Comparison of ENCODE assay signal across 9 mouse cellular contexts in genomic region chr10:80535711-80536110, GRCm38 (mm10). TPM values are rescaled to one million over a fixed set of nuclear protein-coding genes. Genes with fewer than 3 reads are reported as not detected.
DNase-seq lines count a peak whose midpoint lies in the region; ATAC-seq and TF ChIP-seq lines count a peak whose summit lies in the region.
"Had no signal": no experiment of that assay in that cellular context is flagged by ENCODE, and none has a peak within 500 bp of the region (broad histone marks: within the 10 kb centered on the region; RNA-seq: fewer than 3 reads in every experiment).

No protein-coding gene starts in this region.

- WGBS in forebrain, postnatal 0 days: 14% methylated on average over 13 of the region's 13 CpGs
- 10% methylated on average over 13 of the region's 13 CpGs for WGBS in forebrain, embryonic 12.5 days
- 10% methylated on average over 13 of the region's 13 CpGs for WGBS in midbrain, embryonic 15.5 days
- 12% methylated on average over 13 of the region's 13 CpGs for WGBS in midbrain, embryonic 14.5 days
- WGBS in hindbrain, embryonic 12.5 days: 10% methylated on average over 13 of the region's 13 CpGs
- 48% methylated on average over 13 of the region's 13 CpGs for WGBS in thymus, adult 2 months

- H3K4me2 ChIP-seq in forebrain, postnatal 0 days (ENCODE audit: low read depth): peak overlapping the region; percentile 26; the same call in 1 of the 2 replicates
- no peak overlapping the region for H3K4me2 ChIP-seq in forebrain, embryonic 12.5 days
- peak overlapping the region; percentile 26; the same call in 1 of the 2 replicates for H3K4me2 ChIP-seq in midbrain, embryonic 15.5 days
- H3K4me2 ChIP-seq in midbrain, embryonic 14.5 days (ENCODE audit: low read length): no peak overlapping the region; the same call in 1 of the 2 replicates
- peak overlapping the region; percentile 29; the same call in 1 of the 2 replicates for H3K4me2 ChIP-seq in hindbrain, embryonic 12.5 days (replicated peaks)

- ATAC-seq in forebrain, postnatal 0 days: no peak; the same call in 1 of the 2 replicates
- ATAC-seq in forebrain, embryonic 12.5 days (ENCODE audit: low FRiP score): no peak
- ATAC-seq in midbrain, embryonic 15.5 days (replicated peaks): no peak
- ATAC-seq in midbrain, embryonic 14.5 days (ENCODE audit: low FRiP score, low TSS enrichment): no peak
- no peak for ATAC-seq in hindbrain, embryonic 12.5 days (ENCODE audit: low FRiP score)

- DNase-seq in forebrain, postnatal 0 days: no peak
- DNase-seq in midbrain, embryonic 14.5 days: no peak
- peak; percentile 33 for DNase-seq in splenic B cell, adult 2 months (ENCODE audit: low read depth, low spot score)
- DNase-seq in layer of hippocampus, adult 9-11 months: no peak
- no peak for DNase-seq in thymus, adult 2 months

- no peak for TF ChIP-seq CTCF in forebrain, postnatal 0 days (IDR thresholded peaks at IDR 0.05; ENCODE audit: low read depth)
- no peak for TF ChIP-seq CTCF in thymus, adult 2 months (IDR thresholded peaks at IDR 0.05; ENCODE audit: borderline replicate concordance, control insufficient read depth, extremely low read depth, insufficient read depth, low read length, poor library complexity)

- no peak overlapping the region for H3K9ac ChIP-seq in forebrain, postnatal 0 days
- no peak overlapping the region for H3K9ac ChIP-seq in forebrain, embryonic 12.5 days
- no peak overlapping the region for H3K9ac ChIP-seq in midbrain, embryonic 15.5 days
- no peak overlapping the region for H3K9ac ChIP-seq in midbrain, embryonic 14.5 days (replicated peaks; ENCODE audit: low read length)
- no peak overlapping the region for H3K9ac ChIP-seq in hindbrain, embryonic 12.5 days

- H3K27ac ChIP-seq in forebrain, postnatal 0 days (ENCODE audit: low read depth, low read length): no peak overlapping the region
- no peak overlapping the region for H3K27ac ChIP-seq in forebrain, embryonic 12.5 days
- no peak overlapping the region for H3K27ac ChIP-seq in midbrain, embryonic 15.5 days
- no peak overlapping the region for H3K27ac ChIP-seq in midbrain, embryonic 14.5 days (replicated peaks; ENCODE audit: low read depth, low read length)
- H3K27ac ChIP-seq in hindbrain, embryonic 12.5 days: no peak overlapping the region
- no peak overlapping the region for H3K27ac ChIP-seq in thymus, adult 2 months (ENCODE audit: control insufficient read depth, insufficient read depth, low read length)
- H3K27ac ChIP-seq: layer of hippocampus, adult 2 months had no signal

- no peak overlapping the region for H3K4me3 ChIP-seq in forebrain, postnatal 0 days (ENCODE audit: low read depth, low read length)
- no peak overlapping the region for H3K4me3 ChIP-seq in forebrain, embryonic 12.5 days (replicated peaks)
- H3K4me3 ChIP-seq in midbrain, embryonic 15.5 days: no peak overlapping the region
- H3K4me3 ChIP-seq in midbrain, embryonic 14.5 days (replicated peaks; ENCODE audit: low read depth, low read length): no peak overlapping the region
- no peak overlapping the region for H3K4me3 ChIP-seq in hindbrain, embryonic 12.5 days
- H3K4me3 ChIP-seq in thymus, adult 2 months (ENCODE audit: control insufficient read depth, insufficient read depth, low read length): no peak overlapping the region
- H3K4me3 ChIP-seq: layer of hippocampus, adult 2 months had no signal

- no peaks in the 10 kb centered on the region for H3K9me3 ChIP-seq in forebrain, postnatal 0 days (ENCODE audit: low read length)
- no peaks in the 10 kb centered on the region for H3K9me3 ChIP-seq in forebrain, embryonic 12.5 days
- H3K9me3 ChIP-seq in midbrain, embryonic 15.5 days: no peaks in the 10 kb centered on the region
- no peaks in the 10 kb centered on the region for H3K9me3 ChIP-seq in midbrain, embryonic 14.5 days (ENCODE audit: control insufficient read depth, low read length)
- H3K9me3 ChIP-seq in hindbrain, embryonic 12.5 days (replicated peaks): no peaks in the 10 kb centered on the region

- H3K4me1 ChIP-seq in forebrain, postnatal 0 days (ENCODE audit: insufficient read depth): no peaks in the 10 kb centered on the region; the same call in 1 of the 2 replicates
- H3K4me1 ChIP-seq in forebrain, embryonic 12.5 days: peaks cover 6% of the 10 kb centered on the region
- peaks cover 4% of the 10 kb centered on the region; the same call in 1 of the 2 replicates for H3K4me1 ChIP-seq in midbrain, embryonic 15.5 days
- H3K4me1 ChIP-seq in midbrain, embryonic 14.5 days (ENCODE audit: control insufficient read depth, insufficient read depth, low read length): no peaks in the 10 kb centered on the region
- H3K4me1 ChIP-seq in hindbrain, embryonic 12.5 days: peaks cover 5% of the 10 kb centered on the region; the same call in 1 of the 2 replicates
- H3K4me1 ChIP-seq in thymus, adult 2 months (replicated peaks; ENCODE audit: control insufficient read depth, insufficient read depth, low read length): peaks cover 8% of the 10 kb centered on the region

- H3K36me3 ChIP-seq in forebrain, postnatal 0 days (ENCODE audit: insufficient read depth): no peaks in the 10 kb centered on the region
- H3K36me3 ChIP-seq in forebrain, embryonic 12.5 days (replicated peaks): 0 out of 2 replicates have a peak, but pooled peaks cover 1% of the 10 kb centered on the region
- H3K36me3 ChIP-seq in midbrain, embryonic 15.5 days (replicated peaks): no peaks in the 10 kb centered on the region
- H3K36me3 ChIP-seq in midbrain, embryonic 14.5 days (ENCODE audit: control insufficient read depth, insufficient read depth, low read length): 0 out of 2 replicates have a peak, but pooled peaks cover under 1% of the 10 kb centered on the region
- H3K36me3 ChIP-seq in hindbrain, embryonic 12.5 days: no peaks in the 10 kb centered on the region
- no peaks in the 10 kb centered on the region for H3K36me3 ChIP-seq in splenic B cell, adult 2 months (ENCODE audit: control insufficient read depth, insufficient read depth, low read length, poor library complexity, severe bottlenecking)
- no peaks in the 10 kb centered on the region for H3K36me3 ChIP-seq in thymus, adult 2 months (ENCODE audit: control insufficient read depth, insufficient read depth, low read length)

- TF ChIP-seq POLR2A in thymus, adult 2 months (IDR thresholded peaks at IDR 0.05; ENCODE audit: control insufficient read depth, extremely low read depth, insufficient read depth, low read length, poor library complexity): no peak

- peaks cover 4% of the 10 kb centered on the region for H3K27me3 ChIP-seq in forebrain, postnatal 0 days (ENCODE audit: insufficient read depth, low read length)
- peaks cover 54% of the 10 kb centered on the region for H3K27me3 ChIP-seq in forebrain, embryonic 12.5 days
- peaks cover 43% of the 10 kb centered on the region for H3K27me3 ChIP-seq in midbrain, embryonic 15.5 days (replicated peaks)
- H3K27me3 ChIP-seq in midbrain, embryonic 14.5 days (ENCODE audit: control insufficient read depth, insufficient read depth, low read length): peaks cover 7% of the 10 kb centered on the region; the same call in 1 of the 2 replicates
- H3K27me3 ChIP-seq in hindbrain, embryonic 12.5 days: peaks cover 47% of the 10 kb centered on the region
- no peaks in the 10 kb centered on the region for H3K27me3 ChIP-seq in splenic B cell, adult 2 months (ENCODE audit: control insufficient read depth, insufficient read depth, low read length, poor library complexity, severe bottlenecking)
- H3K27me3 ChIP-seq in thymus, adult 2 months (ENCODE audit: control insufficient read depth, insufficient read depth, low read length): no peaks in the 10 kb centered on the region

RNA-seq across cellular contexts. Expression of gene Atp8b3, which starts 3.2 kb away (rescaled TPM):
- total RNA-seq in forebrain, postnatal 0 days (2014; rRNA removed): 0.05 and 0.38 TPM in 2 replicates
- polyA plus RNA-seq in forebrain, postnatal 0 days (2015; fragmentation: Nextera tagmentation; extraction: Ambion mirVana): 0.16 and 0.46 TPM in 2 replicates
- polyA plus RNA-seq in forebrain, embryonic 12.5 days (2016; fragmentation: Nextera tagmentation; extraction: Ambion mirVana): 0.46 and 0.64 TPM in 2 replicates
- 0.90 and 1.2 TPM in 2 replicates for polyA plus RNA-seq in midbrain, embryonic 15.5 days (2015; fragmentation: Nextera tagmentation; extraction: Ambion mirVana)
- 0.76 and 0.78 TPM in 2 replicates for polyA plus RNA-seq in midbrain, embryonic 14.5 days (2014; fragmentation: Nextera tagmentation; extraction: Ambion mirVana)
- 0.93 and 1.1 TPM in 2 replicates for polyA plus RNA-seq in hindbrain, embryonic 12.5 days (2016; fragmentation: Nextera tagmentation; extraction: Ambion mirVana)
- polyA plus RNA-seq in thymus, adult 2 months (2012; rRNA removed): 0.20 and 0.31 TPM in 2 replicates

RNA-seq across cellular contexts. Expression of gene Rexo1, which starts 25.6 kb away (rescaled TPM):
- 40.3 and 41.9 TPM in 2 replicates for total RNA-seq in forebrain, postnatal 0 days (2014; rRNA removed)
- 27.9 and 30.5 TPM in 2 replicates for polyA plus RNA-seq in forebrain, postnatal 0 days (2015; fragmentation: Nextera tagmentation; extraction: Ambion mirVana)
- 31.0 and 36.0 TPM in 2 replicates for polyA plus RNA-seq in forebrain, embryonic 12.5 days (2016; fragmentation: Nextera tagmentation; extraction: Ambion mirVana)
- polyA plus RNA-seq in midbrain, embryonic 15.5 days (2015; fragmentation: Nextera tagmentation; extraction: Ambion mirVana): 33.9 and 35.0 TPM in 2 replicates
- 31.7 and 34.2 TPM in 2 replicates for polyA plus RNA-seq in midbrain, embryonic 14.5 days (2014; fragmentation: Nextera tagmentation; extraction: Ambion mirVana)
- 33.1 and 33.8 TPM in 2 replicates for polyA plus RNA-seq in hindbrain, embryonic 12.5 days (2016; fragmentation: Nextera tagmentation; extraction: Ambion mirVana)
- polyA plus RNA-seq in thymus, adult 2 months (2012; rRNA removed): 188 and 209 TPM in 2 replicates

RNA-seq across cellular contexts. Expression of gene Onecut3, which starts 41.1 kb away (rescaled TPM):
- total RNA-seq in forebrain, postnatal 0 days (2014; rRNA removed): 0.62 and 1.9 TPM in 2 replicates
- 0.03 and 0.18 TPM in 2 replicates for polyA plus RNA-seq in forebrain, postnatal 0 days (2015; fragmentation: Nextera tagmentation; extraction: Ambion mirVana)
- 0.68 and 0.83 TPM in 2 replicates for polyA plus RNA-seq in forebrain, embryonic 12.5 days (2016; fragmentation: Nextera tagmentation; extraction: Ambion mirVana)
- polyA plus RNA-seq in midbrain, embryonic 15.5 days (2015; fragmentation: Nextera tagmentation; extraction: Ambion mirVana): 1.9 and 2.6 TPM in 2 replicates
- 2.2 and 2.4 TPM in 2 replicates for polyA plus RNA-seq in midbrain, embryonic 14.5 days (2014; fragmentation: Nextera tagmentation; extraction: Ambion mirVana)
- polyA plus RNA-seq in hindbrain, embryonic 12.5 days (2016; fragmentation: Nextera tagmentation; extraction: Ambion mirVana): 1.7 and 2.3 TPM in 2 replicates
- 0.03 and 0.10 TPM in 2 replicates for polyA plus RNA-seq in thymus, adult 2 months (2012; rRNA removed)
- total RNA-seq: layer of hippocampus, adult 2 months had no signal

RNA-seq across cellular contexts. Expression of gene Klf16, which starts 41.4 kb away (rescaled TPM):
- 17.9 and 18.7 TPM in 2 replicates for total RNA-seq in forebrain, postnatal 0 days (2014; rRNA removed)
- polyA plus RNA-seq in forebrain, postnatal 0 days (2015; fragmentation: Nextera tagmentation; extraction: Ambion mirVana): 13.3 and 14.1 TPM in 2 replicates
- 8.7 and 9.5 TPM in 2 replicates for polyA plus RNA-seq in forebrain, embryonic 12.5 days (2016; fragmentation: Nextera tagmentation; extraction: Ambion mirVana)
- 6.0 and 6.3 TPM in 2 replicates for polyA plus RNA-seq in midbrain, embryonic 15.5 days (2015; fragmentation: Nextera tagmentation; extraction: Ambion mirVana)
- 4.9 and 5.0 TPM in 2 replicates for polyA plus RNA-seq in midbrain, embryonic 14.5 days (2014; fragmentation: Nextera tagmentation; extraction: Ambion mirVana)
- polyA plus RNA-seq in hindbrain, embryonic 12.5 days (2016; fragmentation: Nextera tagmentation; extraction: Ambion mirVana): 7.1 and 8.1 TPM in 2 replicates
- 31.0 and 46.9 TPM in 2 replicates for polyA plus RNA-seq in thymus, adult 2 months (2012; rRNA removed)

RNA-seq across cellular contexts. Expression of gene Abhd17a, which starts 54.4 kb away (rescaled TPM):
- total RNA-seq in forebrain, postnatal 0 days (2014; rRNA removed): 156 and 201 TPM in 2 replicates
- 154 and 155 TPM in 2 replicates for polyA plus RNA-seq in forebrain, postnatal 0 days (2015; fragmentation: Nextera tagmentation; extraction: Ambion mirVana)
- 84.2 and 89.6 TPM in 2 replicates for polyA plus RNA-seq in forebrain, embryonic 12.5 days (2016; fragmentation: Nextera tagmentation; extraction: Ambion mirVana)
- polyA plus RNA-seq in midbrain, embryonic 15.5 days (2015; fragmentation: Nextera tagmentation; extraction: Ambion mirVana): 126 and 152 TPM in 2 replicates
- polyA plus RNA-seq in midbrain, embryonic 14.5 days (2014; fragmentation: Nextera tagmentation; extraction: Ambion mirVana): 128 and 151 TPM in 2 replicates
- polyA plus RNA-seq in hindbrain, embryonic 12.5 days (2016; fragmentation: Nextera tagmentation; extraction: Ambion mirVana): 112 and 118 TPM in 2 replicates
- polyA plus RNA-seq in thymus, adult 2 months (2012; rRNA removed): 310 and 359 TPM in 2 replicates

Comparison
In these comparisons a context has a peak if more than half of its experiments do, and no peak if none do; other contexts are left out.
1. H3K4me2 ChIP-seq: peak in forebrain, postnatal 0 days (single experiment), midbrain, embryonic 15.5 days (single experiment) and hindbrain, embryonic 12.5 days (single experiment); none in forebrain, embryonic 12.5 days (single experiment) and midbrain, embryonic 14.5 days (single experiment).